Mouse (Mus musculus) layer of hippocampus, postnatal 25 days (tissue): ENCODE measurements around the gene Eda. TPM values are rescaled to one million over a fixed set of nuclear protein-coding genes. Genes with fewer than 3 reads are reported as not detected.

Experiments used
- DNase-seq, 2 experiments: peaks; one replicate each; pipeline ENCODE4 v3.0.0; 2022; ENCODE audit warnings: mixed read lengths in 2 of 2, low spot score in 1 of 2; ENCODE audit errors: extremely low spot score in 1 of 2
- total RNA-seq, 2 experiments: library from RNA; stranded (reverse); gene quantifications; 2 replicates each; pipeline ENCODE4 v1.2.3; 2021

Gene Eda
- total RNA-seq, result 1 to 10 TPM; 5.1 to 5.5 TPM

DNA sequence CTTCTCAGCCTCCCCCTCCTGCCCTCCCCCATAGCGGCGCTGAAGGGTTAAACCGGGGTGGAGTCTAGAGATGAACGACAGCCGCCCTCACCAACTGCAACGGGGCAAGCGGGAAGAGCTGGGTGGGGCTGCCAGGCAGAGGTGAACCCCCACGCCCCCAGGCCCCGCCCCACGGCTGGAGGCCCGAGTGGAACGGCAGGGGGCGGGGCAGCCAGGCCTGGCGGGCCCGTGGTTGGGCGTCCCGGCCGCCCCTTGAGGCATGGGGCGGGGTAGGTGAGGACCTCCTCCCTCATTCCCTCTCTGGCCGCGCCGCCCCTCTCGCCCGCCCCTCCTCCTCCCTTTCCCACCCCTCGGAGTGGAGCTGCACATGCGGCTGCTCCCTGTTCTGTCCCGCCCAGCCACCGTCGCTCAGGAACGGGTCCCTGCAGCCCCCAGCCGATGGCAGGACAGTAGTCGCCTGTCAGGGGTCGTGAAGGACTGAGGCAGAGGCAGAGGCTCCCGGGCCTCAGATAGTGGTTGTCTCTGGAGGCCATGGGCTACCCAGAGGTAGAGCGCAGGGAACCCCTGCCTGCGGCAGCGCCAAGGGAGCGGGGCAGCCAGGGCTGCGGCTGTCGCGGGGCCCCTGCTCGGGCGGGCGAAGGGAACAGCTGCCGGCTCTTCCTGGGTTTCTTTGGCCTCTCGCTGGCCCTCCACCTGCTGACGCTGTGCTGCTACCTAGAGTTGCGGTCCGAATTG lies at the start of gene Eda:
TSS of gene Eda (plus strand) at position 357 of the 735 bp plus-strand sequence.
- peak; percentile 57 to 65 for DNase-seq

DNA sequence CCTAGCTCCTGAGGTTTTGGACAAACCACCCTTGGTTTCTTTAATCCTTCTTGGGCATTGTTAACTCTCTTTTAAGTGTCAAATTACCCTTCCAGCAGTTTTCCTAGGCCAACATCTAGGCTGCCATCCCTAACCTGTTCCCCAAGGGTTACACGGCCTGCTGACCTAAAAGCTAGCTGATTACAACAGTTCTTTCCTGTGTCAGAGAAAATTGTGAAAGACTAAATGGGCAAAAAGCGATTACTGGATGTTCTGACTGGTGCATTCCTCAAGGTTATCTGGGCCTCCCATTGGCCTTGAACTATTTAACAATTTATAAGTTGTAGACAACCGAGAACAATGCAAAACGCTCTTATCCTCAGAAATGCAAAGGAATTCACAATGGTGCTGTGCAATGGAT lies 14.4 kb upstream of the Eda start:
- no peak for DNase-seq

DNA sequence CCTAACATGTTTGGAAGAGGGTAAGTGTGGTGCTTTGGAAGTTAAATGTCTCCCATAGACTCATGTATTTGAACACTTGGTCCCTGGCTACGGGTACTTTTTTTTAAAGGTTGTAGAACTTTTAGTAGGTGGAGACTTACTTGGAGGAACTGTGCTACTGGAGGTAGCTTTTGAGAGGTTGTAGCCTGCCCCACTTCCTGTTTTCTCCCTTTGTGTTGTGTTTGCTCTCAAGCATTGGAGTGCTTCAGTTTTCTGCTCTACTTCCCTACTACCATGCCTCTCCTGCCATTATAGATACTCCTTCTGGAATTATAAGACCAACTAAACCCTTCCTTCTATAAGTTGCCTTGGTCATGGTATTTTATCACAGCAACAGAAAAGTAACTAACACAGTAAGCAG lies 5.3 kb upstream of the Eda start:
- DNase-seq, result no peak

DNA sequence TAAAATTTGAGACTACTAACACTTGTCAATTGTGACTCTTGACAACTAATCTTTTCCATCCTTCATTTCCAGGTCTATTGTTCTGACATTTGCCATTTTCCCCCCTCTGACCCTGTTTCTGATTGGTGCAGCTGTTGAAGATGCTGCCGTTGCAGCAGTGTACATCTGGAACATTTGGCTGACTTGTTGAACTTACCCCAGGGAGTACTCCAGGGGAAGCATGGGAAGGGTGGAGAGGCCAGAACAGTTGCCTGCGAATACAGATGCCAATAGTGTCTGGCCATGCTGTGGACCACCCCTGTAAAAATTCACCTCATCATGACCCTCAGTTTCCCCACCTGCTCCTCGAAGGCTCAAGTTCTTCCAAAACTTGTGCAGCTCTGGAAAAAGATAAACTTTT lies 1.0 kb upstream of the Eda start:
- no peak for DNase-seq

DNA sequence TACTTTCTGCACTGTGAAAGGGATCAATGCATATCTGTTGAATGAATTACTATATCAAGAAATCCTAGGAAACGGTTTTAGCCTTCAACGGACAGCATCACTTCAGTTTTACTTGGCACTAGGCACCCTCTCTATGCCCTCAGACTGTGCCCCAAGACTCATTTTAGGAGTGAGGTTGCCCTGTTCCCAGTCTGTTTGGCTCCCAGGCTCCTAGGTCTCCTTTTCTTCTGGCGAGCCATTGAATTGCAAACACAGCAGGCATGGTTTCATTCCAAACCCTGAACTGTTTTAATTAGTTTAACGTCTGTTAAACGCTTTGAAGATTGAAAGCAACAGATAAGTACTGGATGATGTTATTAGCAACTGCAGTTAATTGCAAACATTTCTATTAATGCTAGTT lies 603 bp upstream of the Eda start:
- no peak for DNase-seq

DNA sequence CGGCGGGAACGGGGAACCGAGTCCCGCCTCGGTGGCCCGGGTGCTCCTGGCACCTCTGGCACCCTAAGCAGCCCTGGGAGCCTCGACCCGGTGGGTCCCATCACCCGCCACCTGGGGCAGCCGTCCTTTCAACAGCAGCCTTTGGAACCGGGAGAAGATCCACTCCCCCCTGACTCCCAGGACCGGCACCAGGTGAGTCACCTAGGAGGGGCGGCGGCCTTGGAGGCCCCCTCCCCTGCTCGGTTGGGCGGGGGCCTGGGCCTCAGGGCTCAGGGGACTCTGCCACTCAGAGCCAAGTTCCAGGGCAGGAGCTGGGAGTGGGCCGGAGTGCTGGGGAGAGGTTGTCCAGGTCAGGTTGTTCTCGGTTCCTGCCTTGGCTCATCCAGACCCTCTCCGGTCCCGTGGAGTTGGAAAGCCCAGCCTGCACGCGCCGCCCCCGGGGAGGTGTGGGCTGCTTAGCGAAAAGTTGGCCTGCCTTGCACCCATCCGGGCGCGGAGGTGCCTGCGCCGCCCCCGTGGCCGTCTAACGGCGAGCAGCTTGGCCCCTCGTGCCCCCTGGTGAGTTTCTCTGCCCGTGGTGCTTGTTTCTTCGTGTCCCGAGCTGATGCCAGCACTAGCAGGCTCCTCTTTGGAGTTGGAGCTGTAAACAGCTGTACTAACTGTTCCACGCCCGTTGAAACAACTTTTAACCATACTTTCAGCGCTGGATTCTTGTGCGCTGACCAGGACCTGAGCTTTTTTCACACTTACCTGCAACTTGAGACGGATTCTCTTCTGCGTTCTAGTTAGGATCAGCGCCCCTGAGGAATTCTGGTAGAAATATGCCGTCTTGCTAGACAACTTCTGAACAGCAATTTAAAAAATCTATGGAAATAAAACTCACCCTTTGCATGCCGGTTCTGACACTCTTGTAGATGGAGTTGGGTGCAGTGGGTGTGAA lies 849 bp downstream of the Eda start:
- peak in 1 of 2 experiments; percentile 2 for DNase-seq

DNA sequence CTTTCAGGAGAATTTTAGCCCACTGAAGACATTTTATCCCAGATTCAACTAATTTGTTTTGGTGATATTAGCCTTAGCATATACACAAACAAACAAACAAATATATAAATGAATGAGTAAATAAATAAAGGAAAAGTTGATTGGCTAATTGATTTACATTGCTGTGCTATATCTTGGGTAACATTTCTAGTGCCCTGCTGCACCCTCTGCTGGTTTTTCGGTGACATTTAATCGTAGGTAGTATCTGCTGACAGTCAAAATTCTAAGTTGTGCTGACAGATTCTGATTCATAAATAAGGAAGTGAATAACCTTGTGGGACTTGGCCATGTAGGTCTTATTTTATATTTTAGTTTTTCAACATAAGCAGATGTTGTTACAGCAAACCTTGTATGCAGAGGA lies 2.9 kb downstream of the Eda start:
- DNase-seq, result no peak

DNA sequence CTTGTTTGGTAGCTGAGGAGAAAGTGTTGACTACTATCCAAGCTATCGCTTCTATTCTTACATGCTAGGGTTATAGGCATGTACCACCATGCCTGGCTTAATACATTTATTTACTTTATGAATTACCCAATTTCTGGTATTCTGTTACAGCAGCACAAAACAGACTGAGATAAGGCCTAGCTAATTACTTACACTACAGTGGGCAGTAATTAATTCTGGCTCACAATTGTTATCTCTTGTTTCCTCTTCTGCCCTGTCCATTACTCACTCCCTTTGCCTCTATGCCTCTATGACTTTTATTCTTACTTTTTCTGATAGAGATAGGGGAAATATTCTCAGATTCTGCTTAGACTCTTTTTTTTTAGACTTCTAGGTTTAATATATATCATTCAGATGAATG lies 18.0 kb downstream of the Eda start:
- DNase-seq, result no peak

DNA sequence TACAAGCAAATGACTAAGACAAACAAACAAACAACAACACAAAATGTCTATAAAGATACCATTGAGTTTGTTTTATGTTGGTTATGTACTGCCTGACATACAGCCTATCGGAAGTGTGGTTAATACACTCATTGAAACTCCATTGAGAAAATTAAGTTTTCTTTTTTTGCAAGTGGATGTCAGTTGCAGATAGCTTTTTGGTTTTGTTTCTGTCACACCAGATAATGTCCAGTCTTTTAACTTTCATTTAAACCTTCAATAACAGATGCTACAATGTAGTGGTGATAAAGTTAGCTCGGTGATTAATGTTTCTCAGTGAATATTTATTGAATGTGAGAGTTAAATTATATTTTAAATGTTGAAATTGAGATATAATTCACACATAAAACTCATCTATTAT lies 23.9 kb downstream of the Eda start:
- no peak for DNase-seq

DNA sequence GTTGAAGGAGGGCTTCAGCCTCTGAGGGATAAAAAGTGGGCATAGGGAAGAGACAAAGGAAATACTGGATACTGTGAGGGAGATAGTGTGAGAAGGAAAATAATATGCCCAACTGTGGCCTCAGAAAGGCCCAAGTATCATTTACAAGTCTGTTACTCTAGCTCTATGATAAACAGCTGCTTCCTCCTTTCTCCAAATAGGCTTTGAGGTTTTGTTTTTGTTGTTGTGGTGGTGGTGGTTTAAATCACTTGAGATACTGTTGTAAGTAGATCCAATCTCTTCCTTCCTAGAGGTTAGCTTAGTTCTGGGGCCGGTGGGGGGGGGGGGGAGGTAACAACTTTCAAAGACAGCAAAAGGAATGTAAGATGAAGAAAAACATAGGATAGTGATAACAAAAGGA lies 143.0 kb downstream of the Eda start:
- no peak for DNase-seq

DNA sequence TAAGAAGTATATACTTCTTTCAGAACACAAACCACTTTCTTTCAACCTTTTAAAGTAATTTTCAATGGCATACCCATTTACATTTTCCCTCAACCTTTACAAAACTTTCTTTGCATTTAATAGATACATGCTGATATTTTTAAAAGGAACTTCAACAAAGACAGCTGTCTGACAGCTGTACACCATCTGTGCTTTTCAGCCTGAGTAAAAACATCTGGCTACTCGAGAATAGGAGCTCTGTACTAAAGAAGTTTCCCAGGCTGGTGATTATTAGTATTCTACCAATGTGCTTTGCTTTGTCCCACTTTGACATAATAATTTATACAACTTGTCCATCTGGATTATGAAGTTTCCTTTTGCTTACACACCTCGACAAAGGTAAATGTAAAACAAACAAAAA lies 219.9 kb downstream of the Eda start:
- no peak for DNase-seq

DNA sequence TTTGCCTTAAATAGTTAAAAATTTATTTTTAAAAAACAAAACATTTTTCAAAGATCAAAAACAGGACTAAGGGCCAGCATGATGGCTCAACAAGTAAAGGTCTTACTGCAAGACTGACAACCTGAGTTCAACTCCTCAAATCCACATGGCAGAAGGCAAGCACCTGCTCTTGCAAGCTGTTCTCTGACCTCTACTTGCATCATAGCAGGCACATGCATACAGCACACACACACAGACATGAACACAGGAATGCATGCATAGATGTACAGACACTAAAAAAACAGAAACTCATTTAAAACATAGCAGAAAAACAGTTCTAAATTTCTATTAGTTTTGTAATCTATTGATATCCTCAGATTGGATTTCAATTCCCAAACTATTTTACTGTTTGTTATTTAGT lies 338.2 kb downstream of the Eda start:
- no peak for DNase-seq

DNA sequence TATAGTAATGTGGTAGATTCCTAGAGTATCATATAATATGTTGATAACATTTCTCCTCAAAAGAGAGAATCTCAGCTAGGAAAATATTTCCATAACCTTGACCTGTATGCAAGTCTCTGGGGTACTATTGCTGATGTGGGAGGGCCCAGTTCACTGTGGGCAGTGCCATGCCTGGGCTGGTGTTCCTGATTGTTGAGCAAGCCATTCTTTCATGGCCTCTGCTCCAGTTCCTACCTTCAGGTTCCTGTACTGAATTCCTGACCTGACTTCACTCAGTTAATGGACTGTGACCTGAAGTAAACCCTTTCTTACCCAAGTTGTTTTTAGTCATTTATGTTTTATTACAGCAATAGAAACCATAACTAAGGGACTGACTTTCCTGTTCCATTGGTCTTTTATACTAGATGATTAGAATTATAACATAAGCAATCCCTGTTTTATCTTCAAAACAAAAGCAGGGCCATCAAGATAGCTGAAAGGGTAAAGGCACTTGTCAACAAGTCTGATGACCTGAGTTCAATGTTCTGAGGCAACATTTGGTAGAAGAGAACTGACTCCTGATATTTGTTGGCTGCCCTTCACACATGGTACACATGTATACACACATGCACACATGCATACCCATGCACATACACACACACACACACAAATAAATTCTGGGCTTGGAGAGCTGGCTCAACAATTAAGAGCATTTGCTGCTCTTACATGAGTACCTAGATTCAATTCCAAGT lies 338.9 kb downstream of the Eda start:
- DNase-seq, result no peak

DNA sequence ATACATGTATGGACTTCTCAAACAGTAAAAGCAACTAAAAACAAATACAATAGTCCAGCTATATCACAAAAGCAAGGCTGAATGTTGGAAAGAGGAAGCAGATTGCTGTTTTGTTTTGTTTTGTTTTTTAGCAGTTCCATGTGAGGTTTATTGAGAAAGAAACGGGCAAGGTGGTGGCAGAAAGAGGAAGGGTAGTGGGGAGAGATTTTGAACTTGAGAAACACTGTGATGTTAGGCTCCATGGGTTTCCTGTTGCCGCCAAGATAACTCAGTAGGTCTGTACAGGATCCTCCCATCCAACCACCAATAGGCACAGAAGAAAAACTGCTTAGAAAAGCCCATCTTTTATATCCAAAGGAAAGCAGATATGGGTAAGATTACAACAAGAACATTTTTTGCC lies 365.3 kb downstream of the Eda start:
- no peak for DNase-seq

DNA sequence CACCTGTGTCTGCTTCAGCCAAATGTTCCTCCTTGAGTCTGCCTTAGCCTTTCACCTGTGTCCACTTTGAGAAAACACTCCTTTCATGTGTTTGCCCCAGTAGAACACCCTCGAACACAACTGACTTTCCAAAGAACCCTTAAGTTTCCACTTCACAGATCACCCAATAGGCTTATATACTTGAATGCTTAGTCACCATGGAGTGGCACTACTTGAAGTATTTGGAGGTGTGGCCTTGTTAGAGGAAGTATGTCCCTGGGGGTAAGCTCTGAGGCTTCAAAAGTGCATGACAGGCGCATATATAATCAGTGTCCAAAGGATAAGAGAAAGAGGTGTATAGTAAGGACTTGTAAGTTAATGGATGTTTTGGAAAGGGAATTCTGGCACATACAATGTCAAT lies 369.0 kb downstream of the Eda start:
- DNase-seq, result no peak

DNA sequence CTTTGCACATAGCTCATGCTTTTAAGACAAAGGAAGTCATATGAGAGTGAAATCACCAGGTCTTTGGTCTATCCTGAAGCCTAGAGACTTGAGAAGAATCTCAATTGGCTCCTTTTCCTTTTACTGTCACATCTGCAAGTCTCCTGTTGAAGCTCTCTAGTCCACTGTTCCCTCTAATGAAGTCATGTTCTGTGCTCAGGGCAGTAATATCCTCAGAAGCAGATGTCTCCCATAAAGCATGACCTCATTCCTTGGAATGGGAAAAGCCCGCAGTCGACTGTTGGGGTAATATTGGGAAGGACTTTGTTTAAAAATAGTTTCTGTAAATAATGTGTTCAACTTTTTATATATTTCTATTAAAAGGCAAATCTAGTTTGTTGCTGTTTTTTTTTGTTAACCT lies 381.6 kb downstream of the Eda start:
- DNase-seq, result no peak

DNA sequence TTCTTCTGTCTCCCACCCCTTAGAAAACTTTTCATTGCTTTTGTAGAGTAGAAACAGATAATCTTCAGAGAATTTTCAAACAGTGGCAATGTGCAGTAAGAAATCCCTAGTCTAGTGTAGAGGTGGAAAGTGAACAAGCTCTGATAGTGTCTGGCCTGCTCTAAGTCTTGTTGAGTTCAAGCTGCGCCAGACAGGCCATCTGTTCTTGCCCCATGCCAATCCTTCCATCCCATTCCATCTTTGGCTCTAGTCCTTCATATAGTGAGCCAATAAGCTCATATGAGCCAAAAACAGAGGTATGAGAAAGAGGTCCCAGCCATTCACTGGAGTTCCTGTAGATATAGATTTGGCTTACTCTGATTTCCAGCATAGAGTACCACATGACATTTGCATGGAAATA lies 414.5 kb downstream of the Eda start:
- no peak for DNase-seq

DNA sequence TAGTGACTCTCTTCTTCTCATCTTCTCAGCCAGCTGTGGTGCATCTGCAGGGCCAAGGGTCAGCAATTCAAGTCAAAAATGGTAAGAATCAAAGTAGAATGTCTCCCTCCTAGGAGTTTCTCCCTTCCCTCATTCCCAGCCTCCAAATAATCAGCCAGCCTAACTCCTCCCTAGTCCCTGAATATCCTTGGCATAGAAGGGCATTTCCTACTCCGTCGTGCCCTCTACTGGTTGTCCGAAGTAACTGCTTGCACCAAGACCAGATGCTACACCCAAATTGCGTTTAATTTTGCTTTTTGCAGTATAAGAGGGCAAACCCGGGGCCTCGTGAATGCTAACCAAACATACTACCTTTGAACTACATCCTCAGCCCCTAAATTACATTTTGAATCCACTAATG lies 416.9 kb downstream of the Eda start:
- peak in 1 of 2 experiments; percentile 33 for DNase-seq

DNA sequence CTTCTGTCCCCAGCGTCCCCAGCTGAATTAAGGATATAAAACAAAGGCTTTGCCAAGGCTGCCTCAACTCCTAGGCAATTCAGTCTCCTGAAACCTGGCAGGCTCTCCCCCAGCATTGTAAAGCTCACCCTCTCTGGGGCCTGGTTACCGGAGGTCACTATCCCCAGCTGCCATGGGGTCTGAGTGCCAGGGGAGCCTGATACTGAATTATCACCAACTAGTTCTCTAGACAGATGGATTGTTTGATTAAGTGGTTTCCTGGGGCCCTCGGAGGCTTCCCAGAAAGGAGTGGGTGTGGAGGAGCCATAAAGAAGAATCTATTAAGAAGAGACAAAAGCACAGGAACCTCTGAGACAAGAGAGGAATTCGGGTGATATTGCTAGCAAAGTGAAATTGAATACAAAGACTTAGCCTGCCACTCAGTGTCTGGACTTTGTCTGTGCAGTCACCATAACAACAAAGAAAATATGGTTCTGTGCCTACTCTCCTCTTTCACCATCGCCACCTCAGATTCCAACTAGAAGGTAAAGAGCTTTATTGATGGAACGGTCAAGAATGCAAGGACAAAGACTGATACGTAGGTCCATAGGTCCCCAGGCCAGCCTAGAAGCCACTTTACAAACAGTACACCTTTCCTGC lies 418.9 kb downstream of the Eda start:
- no peak for DNase-seq

DNA sequence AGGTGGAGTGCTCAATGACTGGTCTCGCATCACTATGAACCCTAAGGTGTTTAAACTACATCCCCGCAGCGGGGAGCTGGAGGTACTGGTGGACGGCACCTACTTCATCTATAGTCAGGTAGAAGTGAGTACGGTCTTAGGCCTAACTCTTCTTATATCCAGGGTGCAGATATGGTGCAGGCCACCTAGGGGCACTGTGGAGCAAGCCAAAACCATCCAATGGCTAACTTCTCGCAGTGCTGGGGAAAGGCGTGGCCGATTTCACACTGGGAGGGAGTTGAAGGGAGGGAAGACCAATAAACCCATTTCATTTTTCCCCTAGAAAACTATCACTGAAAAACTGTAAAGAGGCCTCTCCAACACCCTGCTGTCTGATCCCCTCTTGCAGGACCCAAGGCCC lies 419.6 kb downstream of the Eda start:
- peak in 1 of 2 experiments; percentile 4 for DNase-seq

DNA sequence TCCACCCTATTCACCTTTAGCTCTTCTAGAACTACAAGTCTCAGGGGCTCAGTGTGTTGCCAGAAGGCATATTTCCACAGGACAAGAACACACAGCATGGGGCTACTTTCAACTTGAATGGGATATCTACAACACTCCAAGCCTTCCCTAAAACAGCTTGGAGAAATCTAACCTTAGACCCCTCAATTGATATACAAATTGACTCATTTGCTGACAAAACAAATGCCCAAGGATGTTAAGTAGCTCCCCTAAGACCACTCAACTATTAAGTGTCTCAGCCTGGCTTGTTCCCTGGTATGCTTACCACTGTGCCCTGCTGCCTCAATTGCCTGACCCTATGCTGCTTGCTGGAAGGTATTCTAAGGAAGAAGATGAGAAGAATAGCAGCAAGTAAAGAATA lies 425.5 kb downstream of the Eda start:
- no peak for DNase-seq
